Mouse (Mus musculus) adrenal gland, adult 2 months (tissue): ENCODE measurements around the gene Sec62. TPM values are rescaled to one million over a fixed set of nuclear protein-coding genes. Genes with fewer than 3 reads are reported as not detected.

Experiments used
- DNase-seq: peaks from one replicate; pipeline ENCODE4 v3.0.0; 2021
- long read RNA-seq: library from polyadenylated mRNA; stranded (forward); transcript quantifications from one replicate; pipeline ENCODE4 v2.0.0, GENCODE M21; 2021
- polyA plus RNA-seq: library from polyadenylated mRNA; depleted of rRNA; stranded (reverse); fragments of >200 nt; gene quantifications from 2 replicates; pipeline ENCODE4 v1.2.3, GENCODE M21; 2012; rRNA removed
- total RNA-seq, 2 experiments: library from RNA; stranded (reverse); gene quantifications; 2 replicates each; pipeline ENCODE4 v1.2.3; 2021

The Sec62 gene
- total RNA-seq (100 to 1,000 TPM in 1 of 2 experiments, 10 to 100 TPM in 1; 87.2 to 109 TPM), polyA plus RNA-seq (9.4 and 11.3 TPM in 2 replicates)
- long read RNA-seq, transcript Sec62-201 (8 exons, 3,967 nt), result major isoform, 110 of 168 reads
- long read RNA-seq, partial matches to known transcripts, result 53 of 168 reads
- long read RNA-seq, other reads (novel, unspliced or antisense), result 5 of 168 reads

DNA sequence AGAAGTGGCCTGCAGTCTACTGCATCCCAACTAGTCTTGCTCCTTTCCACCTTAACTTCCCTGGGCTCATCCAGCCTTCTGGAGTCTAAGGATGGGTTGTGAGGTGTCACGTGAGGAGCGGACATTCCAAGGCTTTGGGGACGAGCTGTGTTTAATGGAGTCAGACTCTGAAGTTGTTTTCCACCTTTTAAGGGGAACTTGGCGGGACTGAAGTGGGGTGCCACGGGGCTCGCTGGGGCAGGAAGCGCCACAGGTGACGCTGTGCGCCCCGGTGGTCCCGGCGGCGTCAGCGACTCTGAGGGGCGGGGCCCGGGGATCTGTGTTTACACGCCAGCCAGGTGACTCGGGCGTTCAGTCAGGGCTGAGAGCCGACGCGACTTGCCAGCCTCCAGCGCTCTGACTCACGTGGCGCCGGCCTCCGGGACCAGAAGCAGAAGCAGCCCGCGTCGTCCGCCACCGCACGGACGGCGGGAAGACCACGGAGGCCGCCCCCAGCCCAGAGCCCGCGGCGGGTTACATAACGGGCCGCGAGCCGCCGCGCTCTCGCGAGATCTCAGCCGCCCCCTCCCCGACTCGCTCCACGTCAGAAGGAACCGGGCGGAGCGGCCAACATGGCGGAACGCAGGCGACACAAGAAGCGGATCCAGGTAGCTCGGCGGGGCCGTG is at the start of gene Sec62:
Gene Sec62 (plus strand): TSS at position 139 of the 666 bp plus-strand sequence.
- peak; percentile 95 for DNase-seq

DNA sequence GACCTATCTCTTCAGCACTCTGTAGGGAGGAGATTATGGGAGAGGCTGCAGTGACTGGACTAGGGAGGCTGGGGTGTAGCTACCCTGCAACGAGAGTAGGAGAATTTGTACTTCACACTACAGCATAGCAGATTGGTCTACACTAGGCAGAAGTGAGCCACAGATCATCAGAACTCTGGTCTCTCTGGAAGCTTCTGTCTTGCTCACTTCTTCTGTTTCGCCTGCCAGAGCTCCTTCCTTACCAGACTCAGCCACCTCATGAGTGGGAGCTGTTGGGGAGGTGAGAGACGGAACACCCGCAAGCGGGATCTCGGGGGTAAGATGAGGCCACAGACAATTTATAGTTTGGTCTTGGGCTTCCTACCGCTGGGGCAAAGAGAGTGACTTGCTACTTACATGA is 49.8 kb upstream of the Sec62 start:
- no peak for DNase-seq

DNA sequence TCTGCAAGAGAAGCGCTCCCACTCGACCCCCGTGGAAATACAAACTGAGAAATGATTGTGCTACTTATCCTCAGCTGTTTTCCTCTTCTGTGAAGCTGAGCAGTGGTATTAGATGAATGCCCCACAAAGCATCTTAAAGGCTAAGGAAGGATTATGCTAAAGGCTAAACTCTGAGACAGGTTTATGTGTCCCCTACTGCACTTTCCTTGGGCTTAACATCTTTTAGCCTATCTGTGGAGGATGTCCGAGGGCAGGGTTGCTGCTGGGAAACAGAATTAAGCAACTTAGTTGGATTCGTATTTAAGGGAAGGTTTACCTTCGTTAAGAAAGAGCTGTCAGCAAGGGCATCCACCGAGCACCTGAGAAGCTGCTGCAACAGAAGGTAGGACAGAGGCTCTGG is 46.7 kb upstream of the Sec62 start, which contains the start of gene Samd7:
Gene Samd7 (plus strand): TSS at position 288 of the 400 bp plus-strand sequence.
- no peak for DNase-seq

DNA sequence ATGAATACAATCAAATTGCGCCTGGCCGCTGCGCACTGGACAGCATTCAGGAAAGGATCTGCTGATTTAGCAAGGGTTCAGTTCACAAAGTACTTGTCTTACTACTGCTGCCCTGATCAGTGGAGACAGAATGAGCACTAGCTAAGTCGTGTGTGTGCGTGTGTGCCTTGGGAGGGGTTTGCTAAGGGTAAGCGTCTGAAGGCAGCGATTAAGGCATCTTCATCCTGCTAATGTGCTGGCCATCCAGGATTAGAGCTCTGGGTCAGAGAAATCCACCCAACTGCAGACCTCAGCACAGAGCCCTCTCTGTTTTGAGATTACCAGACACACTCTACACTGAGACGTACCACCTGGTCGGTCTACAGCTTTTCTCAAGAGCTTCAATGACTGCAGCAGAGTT is 44.4 kb upstream of the Sec62 start:
- DNase-seq, result no peak

DNA sequence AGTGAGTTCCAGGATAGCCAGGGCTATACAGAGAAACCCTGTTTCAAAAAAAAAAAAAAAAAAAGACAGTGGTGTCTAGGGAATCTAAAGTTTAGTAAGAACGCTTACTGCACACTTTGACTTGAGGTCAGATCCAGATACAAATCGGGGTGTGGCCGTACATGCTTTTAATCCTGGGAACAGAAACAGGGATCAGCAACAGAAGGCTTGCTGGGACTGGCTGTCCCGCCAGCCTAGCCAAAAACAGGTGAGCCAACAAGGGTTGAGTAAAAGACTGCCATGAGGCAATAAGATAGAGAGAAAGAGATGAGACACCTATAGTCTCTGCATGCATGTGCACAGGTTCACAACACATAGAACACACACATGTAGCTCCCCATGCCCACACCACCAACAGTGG is 38.0 kb upstream of the Sec62 start:
- no peak for DNase-seq

DNA sequence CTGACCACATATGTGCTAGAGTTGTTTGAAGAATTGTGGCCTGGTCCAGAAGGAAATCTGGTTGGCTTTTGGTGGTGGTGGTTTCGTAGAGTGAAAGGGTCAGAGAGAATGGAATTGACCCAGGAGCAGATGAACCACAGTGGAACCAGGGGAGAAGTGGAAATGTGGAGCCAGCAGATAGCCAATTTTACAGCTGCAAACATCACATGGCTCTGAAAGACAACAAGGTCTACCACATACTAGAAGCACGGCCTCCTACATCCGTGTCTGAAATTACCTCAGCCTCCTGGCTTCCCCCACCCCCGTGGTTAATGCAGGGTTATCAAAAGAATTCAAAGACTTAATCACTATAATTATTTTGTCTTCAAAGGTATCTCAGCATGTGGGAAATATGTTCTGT is 27.8 kb upstream of the Sec62 start:
- DNase-seq, result no peak

DNA sequence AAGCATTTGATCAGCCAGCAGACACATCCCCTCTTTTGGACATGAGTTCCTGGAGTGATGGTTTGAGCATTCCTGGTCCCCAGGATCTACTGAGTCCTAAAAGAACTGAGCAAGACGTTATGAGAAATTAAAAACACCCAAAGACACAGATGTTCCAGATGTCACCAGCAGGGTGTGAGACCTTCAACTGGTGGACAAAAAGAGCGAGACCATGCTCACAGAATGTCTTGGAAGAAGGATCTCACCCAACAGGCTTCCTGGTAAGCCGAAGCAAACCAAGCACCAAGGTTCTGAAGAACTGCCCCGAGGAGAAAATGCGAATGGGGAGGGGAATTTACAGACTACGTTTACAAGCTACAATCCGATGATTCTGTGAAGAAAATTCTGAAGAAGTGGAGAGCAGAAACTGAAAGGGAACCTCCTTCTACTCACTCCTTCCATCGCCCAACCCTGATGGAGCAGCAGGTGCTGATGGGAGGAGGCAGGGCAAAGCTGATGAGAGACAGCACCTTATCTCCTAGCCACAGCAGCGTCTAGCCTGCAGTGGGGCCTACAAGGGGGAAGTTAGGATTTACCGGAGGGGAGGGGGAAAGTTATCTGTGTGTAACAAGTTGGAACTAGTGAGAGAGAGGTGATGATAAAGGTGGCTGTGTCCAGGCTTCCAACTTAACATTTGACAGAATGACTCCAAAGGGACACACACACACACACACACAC is 27.2 kb upstream of the Sec62 start:
- DNase-seq, result no peak

DNA sequence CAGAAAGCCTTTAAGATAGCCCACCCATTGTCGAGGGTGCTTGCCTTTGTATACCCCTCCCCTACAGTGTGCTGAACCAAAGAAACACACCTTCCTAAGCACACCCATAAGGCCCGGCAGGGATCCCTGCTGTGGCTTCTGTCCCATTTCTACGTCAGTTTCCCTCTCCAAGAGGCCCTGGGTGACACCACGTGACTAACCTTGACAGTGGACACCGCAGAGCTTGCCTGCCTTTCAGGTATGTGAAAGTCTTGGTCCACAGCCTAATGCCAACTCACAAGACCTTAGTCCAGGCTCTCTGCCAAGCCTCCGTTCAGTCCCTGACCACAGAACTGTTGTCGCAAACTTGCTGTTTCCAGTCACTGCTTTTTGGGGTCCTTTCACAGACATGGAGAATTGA is 26.5 kb upstream of the Sec62 start:
- DNase-seq, result peak; percentile 46

DNA sequence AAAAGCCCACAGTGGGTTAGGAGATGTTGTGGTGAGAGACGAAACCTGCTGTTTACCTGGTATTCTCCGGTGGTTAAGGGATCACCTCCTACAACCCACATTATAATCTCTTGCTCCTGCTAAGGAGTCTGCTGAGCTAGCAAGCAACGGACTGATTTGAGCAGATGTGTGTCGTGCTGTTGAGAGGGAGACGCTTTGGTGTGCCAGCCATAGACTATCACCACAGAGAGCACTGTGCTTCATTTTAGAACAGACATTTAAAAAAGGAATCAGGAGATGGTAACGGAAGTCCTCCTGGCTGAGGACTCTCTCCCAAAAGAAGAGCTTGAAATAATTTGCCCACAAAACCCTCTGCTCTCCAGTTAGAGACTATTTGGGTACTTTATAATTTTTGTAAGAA is 25.4 kb upstream of the Sec62 start:
- DNase-seq, result no peak

DNA sequence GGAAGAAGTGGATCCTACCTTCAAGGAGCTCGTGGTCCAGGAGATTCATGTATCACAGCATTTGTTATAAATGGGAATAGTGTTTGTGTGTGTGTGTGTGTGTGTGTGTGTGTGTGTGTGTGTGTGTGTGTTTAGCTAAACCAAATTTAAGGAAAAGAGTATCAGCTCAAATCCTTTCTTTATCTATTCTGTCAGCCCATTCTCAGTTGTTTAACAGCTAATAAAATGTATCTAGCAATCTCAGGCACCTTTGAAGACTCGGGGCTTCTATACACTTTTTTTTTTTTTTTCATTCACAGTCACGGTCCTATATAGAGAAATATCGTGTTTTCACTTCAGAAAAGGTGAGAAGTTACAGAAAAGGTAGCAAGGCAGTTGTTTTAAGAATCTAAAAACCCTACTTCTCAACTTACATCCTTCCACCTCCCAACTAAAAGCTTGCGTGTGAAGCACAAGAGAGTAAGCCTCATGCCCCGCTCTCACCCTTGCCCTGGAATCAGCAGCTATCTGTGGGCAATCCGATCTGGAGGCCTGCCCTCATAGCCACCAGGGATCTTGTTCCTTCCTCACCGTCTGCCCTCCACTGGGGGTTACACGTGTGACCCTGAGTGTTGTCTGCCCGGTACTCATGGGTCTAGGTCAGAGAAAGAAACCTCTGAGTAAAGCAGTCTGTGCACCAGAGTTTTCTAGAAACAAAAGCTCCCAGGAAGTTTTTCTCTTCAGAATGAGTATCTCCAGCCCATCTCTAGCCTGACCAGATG is 22.7 kb upstream of the Sec62 start:
- DNase-seq, result peak; percentile 23

DNA sequence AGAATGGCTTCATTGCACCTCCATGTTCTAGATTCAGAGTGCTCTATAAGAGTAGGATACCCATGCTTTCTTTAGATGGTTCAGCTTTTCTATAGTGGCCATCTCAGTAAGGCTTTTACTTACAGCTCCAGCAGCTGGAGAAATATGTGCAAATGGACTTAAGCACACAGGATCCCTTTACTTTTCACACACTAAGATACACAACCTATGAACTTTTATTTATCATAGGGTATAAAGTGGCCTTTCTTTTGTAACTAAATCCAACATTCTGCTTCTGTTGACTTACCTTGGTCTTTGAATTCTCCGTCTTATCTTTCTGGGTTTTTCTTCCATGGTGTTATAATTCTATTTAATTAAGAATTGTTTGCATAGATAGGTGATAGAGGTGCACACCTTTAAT is 21.1 kb upstream of the Sec62 start:
- no peak for DNase-seq

DNA sequence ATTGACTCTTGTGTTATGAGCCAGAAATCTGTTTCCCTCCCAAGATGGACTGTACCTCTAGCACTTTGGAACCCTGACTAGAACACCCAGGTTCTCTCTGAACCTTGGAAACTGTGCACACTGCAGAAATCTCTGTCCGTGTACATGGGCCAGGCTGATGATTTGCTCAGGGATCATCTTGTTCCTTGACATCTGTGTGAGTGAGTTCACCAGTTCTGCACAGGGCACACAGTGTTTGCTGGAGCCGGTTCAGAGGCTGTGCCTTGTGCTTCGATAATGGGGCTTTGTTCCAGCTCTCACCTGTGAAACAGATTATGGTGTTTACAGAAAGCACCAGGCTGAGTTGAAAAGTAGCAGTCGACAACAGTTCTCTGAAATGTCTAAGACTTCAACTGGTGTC is 20.0 kb upstream of the Sec62 start:
- DNase-seq, result no peak

DNA sequence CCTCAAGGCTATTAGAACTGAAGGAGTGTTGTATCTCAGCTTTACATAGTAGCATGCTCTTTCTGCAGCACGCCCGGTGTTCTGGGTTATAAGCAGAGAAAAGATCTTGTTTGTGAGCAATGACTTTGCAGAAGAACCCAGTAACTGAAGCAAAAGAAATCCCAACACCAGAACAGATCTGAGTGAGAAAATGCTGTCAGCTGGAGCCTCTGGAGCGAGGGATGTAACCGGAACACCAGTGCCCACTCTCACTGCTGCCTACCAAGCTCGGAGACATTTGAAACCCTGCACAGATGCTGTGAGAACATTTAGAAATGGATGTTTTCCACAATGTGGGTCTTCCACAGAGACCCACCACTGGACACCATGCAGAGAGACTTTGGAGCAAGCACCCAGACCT is 18.0 kb upstream of the Sec62 start:
- no peak for DNase-seq

DNA sequence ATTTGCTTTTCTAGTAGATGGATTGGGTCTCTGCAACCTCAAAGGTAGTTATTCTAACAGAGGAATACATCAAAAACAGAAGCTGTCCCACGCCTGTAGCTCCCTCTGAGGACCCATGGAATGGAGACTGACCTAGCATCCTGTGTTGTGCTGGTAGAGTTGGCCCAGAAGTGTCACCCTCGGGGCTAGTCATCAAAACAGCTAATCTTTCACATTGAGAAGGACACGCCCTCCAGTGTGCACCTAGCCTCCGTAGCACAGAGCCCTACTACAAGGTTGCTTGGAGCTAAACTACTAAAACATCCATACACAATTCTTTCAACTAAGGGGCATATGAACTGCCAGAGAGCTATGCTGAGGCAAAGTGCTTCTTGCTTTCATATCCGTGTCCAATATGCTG is 14.7 kb upstream of the Sec62 start:
- no peak for DNase-seq

DNA sequence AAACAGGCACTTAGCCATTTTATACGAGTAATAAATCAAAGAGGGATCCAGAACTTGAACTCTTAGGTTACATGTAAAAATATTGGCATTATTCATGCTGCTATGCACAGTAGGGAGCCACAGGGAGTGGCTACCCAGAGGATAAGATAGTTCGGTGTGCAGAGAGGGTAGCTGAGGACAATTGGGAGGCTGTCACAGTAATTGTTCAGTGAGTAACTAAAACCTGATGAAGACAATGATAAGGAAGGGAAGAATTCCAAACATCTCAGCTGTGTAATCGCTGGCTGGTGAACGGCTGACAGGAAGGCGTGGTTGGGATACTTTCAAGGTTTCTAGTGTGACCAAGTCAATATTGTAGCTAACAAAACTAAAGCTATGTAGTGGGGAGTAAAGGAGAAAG is 4.1 kb upstream of the Sec62 start:
- peak; percentile 41 for DNase-seq

DNA sequence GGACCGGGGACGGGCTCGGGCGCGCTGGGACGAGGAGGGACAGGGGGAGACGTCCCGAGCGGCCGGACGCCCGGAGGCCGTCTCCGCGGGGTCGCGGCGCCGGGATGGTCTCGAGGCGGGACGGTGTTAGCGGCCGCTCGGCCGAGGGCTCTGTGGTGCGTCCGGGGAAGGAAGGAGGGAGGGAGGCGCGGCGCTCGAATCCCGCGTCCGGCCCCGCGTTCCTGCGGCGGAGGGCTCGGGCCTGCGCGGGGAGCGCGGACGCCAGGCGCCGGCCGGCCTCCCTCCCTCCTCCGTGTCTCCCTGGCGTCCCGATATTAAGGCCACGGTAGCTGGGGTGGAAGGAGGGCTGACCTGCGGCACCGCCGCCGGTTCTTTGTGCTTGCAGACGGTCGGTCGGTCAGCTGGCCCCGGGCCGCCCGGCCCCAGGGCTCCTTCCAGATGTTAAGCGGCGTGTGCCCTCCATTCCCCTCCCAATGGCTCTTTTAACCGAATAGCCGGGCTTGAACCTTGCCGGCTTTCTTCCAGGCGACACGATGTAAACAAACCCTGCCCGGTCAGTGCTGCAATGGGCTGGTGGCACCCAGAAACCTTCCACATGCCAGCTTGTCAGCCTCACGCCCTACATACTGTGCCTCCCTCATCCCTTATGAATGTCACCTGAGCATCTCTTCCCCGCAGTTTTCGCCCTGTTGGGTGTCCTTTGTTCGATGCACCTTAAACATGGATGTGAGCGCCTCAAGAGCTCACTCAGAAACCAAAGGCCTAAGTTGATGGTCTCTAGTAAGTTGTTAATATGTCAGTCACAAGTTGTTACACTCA is 937 bp downstream of the Sec62 start:
- peak; percentile 74 for DNase-seq

DNA sequence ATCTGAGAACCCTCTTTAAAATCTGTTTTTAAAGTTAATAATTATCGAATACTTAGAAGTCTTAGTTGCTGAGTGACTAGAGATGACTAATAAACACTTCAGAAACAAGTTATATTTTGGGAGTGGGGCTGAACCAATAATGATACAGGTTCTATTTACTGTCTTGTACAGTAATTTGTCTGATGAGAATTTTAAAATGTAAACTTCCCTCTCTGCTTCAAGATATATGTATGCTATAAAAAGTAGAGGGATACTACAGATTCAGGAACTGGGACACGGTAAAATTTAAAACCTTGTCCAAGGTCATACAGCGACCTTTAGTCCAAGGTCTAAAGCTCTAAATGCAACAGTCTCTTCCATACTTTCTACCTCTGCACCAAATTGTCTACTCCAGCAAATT is 9.5 kb downstream of the Sec62 start:
- DNase-seq, result no peak

DNA sequence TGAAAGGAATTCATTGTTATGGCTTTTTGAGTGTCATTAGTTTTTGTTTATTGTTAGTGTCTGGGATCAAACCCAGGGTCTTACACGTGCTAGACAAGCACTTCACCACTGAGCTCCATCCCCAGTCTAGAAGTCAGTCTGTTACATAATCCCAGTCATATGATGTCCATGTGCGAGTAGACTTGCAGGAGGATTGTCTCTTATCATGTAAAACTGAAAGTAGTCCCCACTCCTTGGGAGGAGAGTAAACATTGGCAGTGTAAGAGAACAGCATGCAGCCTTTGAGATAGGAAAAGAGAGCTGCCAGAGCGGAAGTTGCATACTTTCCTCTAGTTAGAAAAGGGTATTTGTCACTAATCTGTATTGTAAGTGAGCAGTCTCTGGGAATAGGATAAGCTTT is 20.2 kb downstream of the Sec62 start:
- no peak for DNase-seq

DNA sequence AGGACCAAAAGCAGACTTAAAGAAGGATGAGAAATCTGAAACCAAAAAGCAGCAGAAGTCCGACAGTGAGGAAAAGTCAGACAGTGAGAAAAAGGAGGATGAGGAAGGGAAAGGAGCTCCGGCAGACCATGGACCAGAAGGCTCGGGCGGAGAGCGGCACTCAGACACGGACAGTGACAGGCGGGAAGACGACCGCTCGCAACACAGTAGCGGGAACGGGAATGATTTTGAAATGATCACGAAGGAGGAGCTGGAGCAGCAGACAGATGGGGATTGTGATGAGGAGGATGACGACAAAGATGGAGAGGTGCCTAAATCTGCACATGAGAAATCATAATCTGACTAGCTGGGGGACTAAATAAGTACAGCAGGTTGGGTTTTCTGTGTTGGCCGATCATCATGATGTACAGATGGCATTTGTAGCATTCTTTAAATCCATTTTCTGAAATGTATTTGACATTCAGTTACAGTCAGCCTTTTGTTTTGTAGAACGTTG is 26.0 kb downstream of the Sec62 start:
- DNase-seq, result no peak

DNA sequence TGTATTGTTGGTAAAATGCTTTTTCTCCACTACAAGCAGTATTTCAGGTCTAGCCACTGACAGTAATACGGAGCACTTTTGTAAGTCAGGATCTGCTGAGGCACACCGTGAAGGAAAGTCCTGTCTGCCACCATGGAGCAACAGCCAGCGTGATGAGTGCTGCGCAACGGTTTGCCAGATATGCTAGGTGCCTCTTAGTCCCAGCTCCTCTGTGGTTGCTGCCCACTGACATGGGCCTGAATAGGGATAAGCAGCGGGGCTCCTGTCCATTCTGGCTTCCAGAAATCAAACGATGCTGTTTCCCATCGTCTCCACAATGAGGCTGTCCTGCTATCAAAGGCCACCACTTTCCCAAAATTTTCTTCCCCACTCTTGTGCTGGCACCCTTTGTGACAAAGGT is 29.5 kb downstream of the Sec62 start:
- DNase-seq, result no peak

DNA sequence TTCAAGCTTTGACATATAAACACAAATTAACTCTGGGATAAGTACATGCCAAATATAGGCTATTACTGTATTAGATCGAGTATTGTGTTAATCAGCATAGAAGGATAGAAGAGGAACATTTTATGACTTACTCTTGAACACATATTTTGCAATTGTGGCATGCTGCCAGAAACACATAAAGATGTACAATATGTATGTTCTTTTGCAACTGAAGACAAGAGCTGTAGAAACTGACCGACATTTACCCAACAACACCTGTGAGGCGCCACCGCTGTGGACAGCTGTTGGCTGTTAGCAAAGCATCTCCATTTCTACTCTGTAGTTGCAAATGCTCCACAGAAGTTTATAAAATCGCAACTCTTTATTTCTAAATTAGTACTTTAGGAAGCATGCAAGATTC is 33.4 kb downstream of the Sec62 start:
- no peak for DNase-seq
